Mouse (Mus musculus): ENCODE results near the gene Lmf2.

Lmf2 gene

DNA sequence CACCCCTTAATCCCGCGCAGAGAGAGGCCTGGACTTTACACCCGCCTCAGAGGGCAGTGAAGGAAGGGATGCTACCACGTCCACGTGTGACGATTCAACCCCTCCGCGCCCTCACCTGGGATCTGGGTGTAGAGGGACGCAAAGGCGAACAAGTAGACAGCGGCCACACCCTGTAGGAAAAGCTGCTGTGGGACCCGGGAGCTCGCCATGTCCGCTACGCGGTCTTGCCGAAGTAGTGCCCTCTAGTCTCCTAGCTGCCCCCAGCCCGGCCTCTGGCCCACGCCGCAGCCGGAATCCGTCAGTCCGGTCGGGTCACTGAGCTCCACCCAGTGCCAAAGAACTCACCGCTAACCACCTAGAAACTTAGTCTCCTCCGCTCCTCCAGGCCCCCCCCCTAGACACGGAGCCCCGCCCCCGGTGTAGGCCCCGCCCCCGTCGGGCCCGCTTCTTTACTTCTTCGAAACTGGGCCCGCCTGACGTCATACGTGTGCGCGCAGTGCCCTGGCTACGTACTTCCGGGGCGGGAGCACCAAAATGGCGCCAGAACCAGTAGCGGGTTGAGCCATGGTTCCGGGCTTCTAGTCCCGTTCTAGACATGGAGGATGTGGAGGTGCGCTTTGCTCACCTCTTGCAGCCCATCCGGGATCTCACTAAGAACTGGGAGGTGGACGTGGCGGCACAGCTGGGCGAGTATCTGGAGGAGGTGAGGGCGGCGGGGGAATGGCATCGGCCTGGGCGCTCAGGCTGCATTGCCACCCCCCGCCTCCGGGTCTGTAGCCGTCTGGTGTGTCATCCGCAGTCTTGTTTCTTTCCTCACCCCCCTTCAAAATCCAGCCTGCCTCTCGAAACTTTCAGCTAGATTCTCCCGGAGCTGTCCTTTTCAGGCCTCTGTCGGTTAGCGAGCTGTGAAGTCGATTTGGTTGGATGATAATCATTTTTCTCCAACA lies at the start of gene Lmf2, which contains the start of gene Ncaph2:
Gene Lmf2, minus strand, starts transcription at position 419 of the 947 bp plus-strand sequence.
Gene Ncaph2, plus strand, starts transcription at position 479 of the 947 bp plus-strand sequence.
- peak; percentile 97 to 98 for DNase-seq (ENCODE audit: low spot score in 2 of 2)

- no peak for DNase-seq (ENCODE audit: low spot score in 2 of 2)
These were observed 49.6 kb upstream of the Lmf2 start for GRCm38 (mm10) chr15:89404831-89405623.

GRCm38 (mm10) chr15:89402471-89402870 lies 47.0 kb upstream of the Lmf2 start:
- DNase-seq (ENCODE audit: low spot score in 2 of 2), result no peak

GRCm38 (mm10) chr15:89399716-89400115 lies 44.3 kb upstream of the Lmf2 start:
- no peak for DNase-seq (ENCODE audit: low spot score in 2 of 2)

- DNase-seq (ENCODE audit: low spot score in 2 of 2), result no peak
These were observed 42.7 kb upstream of the Lmf2 start for GRCm38 (mm10) chr15:89398146-89398545.

DNA sequence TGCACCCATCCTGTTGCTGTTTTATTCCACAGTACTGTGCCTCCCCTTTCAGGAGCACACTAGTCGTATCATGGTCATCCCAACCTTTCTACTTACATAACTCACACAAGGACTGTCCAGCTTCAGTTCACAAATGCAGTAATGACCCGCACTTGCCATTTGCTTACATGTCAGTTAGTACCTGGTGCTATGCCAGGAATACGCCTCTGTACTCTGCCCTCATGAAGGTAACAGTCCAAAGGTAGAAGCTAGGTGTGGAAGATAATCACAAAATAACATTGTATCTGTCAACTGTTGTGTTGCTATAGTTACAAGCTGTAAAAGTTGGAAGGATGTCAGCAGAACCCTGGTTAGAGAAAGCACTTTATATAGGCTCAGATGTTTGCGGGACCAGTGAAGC lies 41.4 kb upstream of the Lmf2 start:
- DNase-seq (ENCODE audit: low spot score in 2 of 2), result no peak

GRCm38 (mm10) chr15:89390081-89390480 lies 34.6 kb upstream of the Lmf2 start:
- DNase-seq (ENCODE audit: low spot score in 2 of 2), result no peak

DNA sequence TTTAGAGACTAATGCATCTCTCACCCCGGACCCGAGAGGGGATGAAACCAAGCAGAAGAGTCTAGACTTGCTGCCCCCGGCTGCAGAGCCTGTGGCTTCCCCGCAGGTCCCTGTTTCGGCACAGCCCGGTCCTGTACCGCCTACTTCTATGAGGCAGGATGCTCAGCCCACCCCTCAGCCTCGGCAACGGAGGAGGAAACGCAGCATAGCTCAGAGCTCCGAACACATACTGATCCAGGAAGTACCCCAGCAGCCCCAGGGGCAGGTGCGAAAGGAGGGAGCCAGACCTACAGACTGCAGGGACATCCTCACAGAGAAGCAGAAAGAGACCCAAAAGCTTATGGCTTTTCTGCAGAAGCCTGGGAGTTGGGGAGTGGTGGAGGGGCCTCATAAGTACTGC lies 31.7 kb upstream of the Lmf2 start:
- no peak for DNase-seq (ENCODE audit: low spot score in 2 of 2)

GRCm38 (mm10) chr15:89384617-89385016 lies 29.2 kb upstream of the Lmf2 start, which contains the start of gene Klhdc7b:
Klhdc7b (plus strand) TSS chr15:89384917.
- DNase-seq (ENCODE audit: low spot score in 2 of 2), result no peak

- DNase-seq (ENCODE audit: low spot score in 2 of 2), result peak; percentile 43 to 72
These were observed 24.0 kb upstream of the Lmf2 start for GRCm38 (mm10) chr15:89379429-89379828.

GRCm38 (mm10) chr15:89378831-89379401 lies 23.5 kb upstream of the Lmf2 start, which contains the start of gene Odf3b:
Odf3b (minus strand) TSS chr15:89379282.
- DNase-seq (ENCODE audit: low spot score in 2 of 2), result no peak

DNA sequence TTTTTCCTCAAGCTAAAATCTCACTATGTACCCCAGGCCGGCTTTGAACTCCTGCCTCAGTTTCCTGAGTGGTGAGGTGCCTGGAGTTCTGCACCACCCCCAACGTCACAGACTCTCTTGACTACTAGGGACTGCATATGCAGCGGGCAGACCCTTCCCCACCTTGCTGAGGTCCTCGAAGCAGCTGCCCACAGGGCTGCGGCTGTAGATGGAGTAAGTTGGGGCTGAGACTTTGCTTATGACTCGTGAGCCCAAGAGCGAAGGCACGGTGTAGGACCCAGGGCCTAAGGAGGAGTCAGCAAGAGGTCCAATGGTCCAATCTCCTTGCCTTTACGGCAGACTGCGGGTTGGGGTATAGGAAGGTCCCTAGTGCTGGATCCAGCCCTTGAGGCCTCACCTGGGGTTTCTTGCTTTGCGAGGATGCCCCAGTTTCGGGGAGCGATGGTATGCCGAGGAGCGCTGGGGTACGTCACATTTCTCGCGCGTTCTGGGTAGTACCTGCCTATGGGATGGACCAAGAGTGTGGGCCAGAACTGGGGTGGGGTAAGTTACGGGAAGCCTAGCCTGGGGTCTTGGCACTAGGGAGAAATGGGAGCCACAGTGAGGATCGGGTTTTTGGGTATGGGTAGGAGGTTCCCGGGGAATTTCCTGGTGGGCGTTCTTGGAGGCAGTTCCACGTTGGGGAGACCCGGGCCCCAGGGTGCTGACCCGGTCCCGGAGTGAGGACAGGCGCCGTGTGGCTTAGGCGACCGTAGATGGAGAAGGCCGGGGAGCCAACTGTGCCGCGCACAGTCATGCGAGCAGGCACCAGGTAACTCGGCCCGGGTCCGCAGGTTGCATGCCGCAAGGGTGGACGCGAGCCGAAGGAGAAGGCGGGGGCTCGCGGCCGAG lies 22.7 kb upstream of the Lmf2 start:
- no peak for DNase-seq (ENCODE audit: low spot score in 2 of 2)

DNA sequence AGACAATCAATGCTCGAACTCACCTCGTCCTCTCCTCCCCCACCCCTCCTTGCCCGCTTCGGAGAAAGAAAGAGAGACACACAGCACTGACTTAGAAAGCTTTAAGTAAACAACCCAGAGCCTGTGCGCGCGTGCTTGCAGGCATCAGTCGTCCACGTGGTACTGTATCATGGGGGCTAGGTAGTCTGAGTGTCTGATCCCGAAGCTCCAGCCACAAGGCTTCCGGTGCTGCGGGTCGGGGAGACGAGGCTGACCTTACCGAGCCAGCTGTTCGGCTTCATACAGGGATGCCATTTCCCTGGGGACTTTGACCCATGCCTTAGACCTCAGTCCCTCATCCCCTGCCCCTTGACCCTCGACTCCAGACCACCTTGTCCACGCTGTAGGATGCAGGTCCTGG lies 21.9 kb upstream of the Lmf2 start:
- no peak for DNase-seq (ENCODE audit: low spot score in 2 of 2)

DNA sequence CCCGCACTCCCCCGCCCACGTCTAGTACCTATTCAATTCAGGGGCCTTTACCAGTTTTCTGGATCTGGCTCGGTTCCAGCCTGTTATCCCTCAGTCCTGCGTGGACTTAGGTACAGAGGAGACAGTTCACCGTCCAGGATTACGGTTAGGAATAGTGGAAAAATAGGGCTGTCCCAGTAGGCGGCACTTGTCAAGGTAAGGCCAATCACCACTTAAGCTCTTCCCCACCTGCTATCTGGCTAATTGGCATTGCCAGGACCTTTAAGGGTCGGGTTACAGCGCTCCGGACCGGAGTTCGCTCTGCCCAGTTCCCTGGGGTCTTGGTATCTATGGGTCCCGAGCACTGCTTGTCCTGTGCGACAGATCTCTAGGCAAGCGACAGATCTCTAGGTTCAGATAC lies 21.5 kb upstream of the Lmf2 start, which contains the start of gene Tymp:
Gene Tymp, minus strand, starts transcription at position 83 of the 400 bp plus-strand sequence.
- no peak for DNase-seq (ENCODE audit: low spot score in 2 of 2)

- no peak for DNase-seq (ENCODE audit: low spot score in 2 of 2)
These were observed 20.6 kb upstream of the Lmf2 start for GRCm38 (mm10) chr15:89376040-89376439.

- DNase-seq (ENCODE audit: low spot score in 2 of 2), result no peak
These were observed 19.5 kb upstream of the Lmf2 start for GRCm38 (mm10) chr15:89374801-89375534.

- DNase-seq (ENCODE audit: low spot score in 2 of 2), result no peak
These were observed 18.9 kb upstream of the Lmf2 start for GRCm38 (mm10) chr15:89374340-89374739.

GRCm38 (mm10) chr15:89373762-89374248 lies 18.3 kb upstream of the Lmf2 start, which contains the start of gene Sco2:
Sco2 (minus strand) TSS chr15:89373846.
- DNase-seq (ENCODE audit: low spot score in 2 of 2), result peak; percentile 96 to 97

GRCm38 (mm10) chr15:89373027-89373761 lies 17.7 kb upstream of the Lmf2 start:
- DNase-seq (ENCODE audit: low spot score in 2 of 2), result peak; percentile 88 to 94
